Mouse (Mus musculus) heart, postnatal 0 days (tissue): ENCODE data around the gene Cdc26. TPM values are rescaled to one million over a fixed set of nuclear protein-coding genes. Genes with fewer than 3 reads are reported as not detected.

ENCODE experiments used
- ATAC-seq: fragments of 200-750 bp; cut with Nextera tagmentation; 2 replicates; pipeline ENCODE4 v1.8.0; 2017; ENCODE audit warnings: low read depth, moderate number of reproducible peaks, moderate library complexity; ENCODE audit not compliant: insufficient read depth
- DNase-seq: peaks from one replicate; pipeline ENCODE4 v3.0.0-alpha.2; 2016; ENCODE audit warnings: low spot score
- H3K27ac ChIP-seq: fragments of 300-500 bp; sonication (generic); 2 replicates; pipeline ENCODE4 v1.5.1; 2014; ENCODE audit warnings: low read depth, mild to moderate bottlenecking
- H3K27me3 ChIP-seq: fragments of 300-500 bp; sonication (generic); 2 replicates; pipeline ENCODE4 v1.6.1; 2014; ENCODE audit warnings: low read length, mixed read lengths; ENCODE audit not compliant: control insufficient read depth, insufficient read depth
- H3K36me3 ChIP-seq: fragments of 300-500 bp; sonication (generic); replicated peaks from 2 replicates; pipeline ENCODE4 v1.6.1; 2014; ENCODE audit warnings: low read length, mixed read lengths; ENCODE audit not compliant: control insufficient read depth, insufficient read depth
- H3K4me1 ChIP-seq: fragments of 300-500 bp; sonication (generic); 2 replicates; pipeline ENCODE4 v1.6.1; 2014; ENCODE audit warnings: antibody characterized with exemption; ENCODE audit not compliant: control insufficient read depth, insufficient read depth
- H3K4me2 ChIP-seq: fragments of 300-500 bp; sonication (generic); 2 replicates; pipeline ENCODE4 v1.6.1; 2014; ENCODE audit warnings: low read depth, mild to moderate bottlenecking, low read length, moderate library complexity
- H3K4me3 ChIP-seq: fragments of 300-500 bp; sonication (generic); 2 replicates; pipeline ENCODE4 v1.5.1; 2014; ENCODE audit warnings: low read depth, low read length
- H3K9ac ChIP-seq: fragments of 300-500 bp; sonication (generic); replicated peaks from 2 replicates; pipeline ENCODE4 v1.6.1; 2014; ENCODE audit warnings: low read depth, low read length, mixed read lengths
- H3K9me3 ChIP-seq: fragments of 300-500 bp; sonication (generic); replicated peaks from 2 replicates; pipeline ENCODE4 v1.6.1; 2016; ENCODE audit warnings: low read length; ENCODE audit not compliant: control insufficient read depth
- CTCF ChIP-seq: IDR thresholded peaks from 2 replicates; pipeline ENCODE4 v1.5.1; 2016; ENCODE audit warnings: antibody characterized with exemption, control low read depth, low read depth
- EP300 ChIP-seq: IDR thresholded peaks from 2 replicates; pipeline ENCODE4 v1.6.1; 2016; ENCODE audit warnings: antibody characterized with exemption, low read depth
- WGBS: fragments of 180-500 bp; shearing (Covaris S2); extraction: QIAGEN DNeasy Blood & Tissue Kit; methylation state at CpG from one replicate; pipeline ENCODE4 v1.1.7; 2014; 5-methylcytosine and 5-hydroxymethylcytosine counted together
- polyA plus RNA-seq: library from polyadenylated mRNA; unstranded; fragments of >200 nt; fragmentation: Nextera tagmentation; extraction: Ambion mirVana; gene quantifications from 2 replicates; pipeline ENCODE4 v1.2.1, GENCODE M21; 2015
- total RNA-seq: library from RNA; depleted of rRNA; stranded (reverse); fragments of >200 nt; gene quantifications from 2 replicates; pipeline ENCODE4 v1.2.3, GENCODE M21; 2014; ENCODE audit warnings: low replicate concordance; rRNA removed

Gene Cdc26
- total RNA-seq (30.5 and 34.3 TPM in 2 replicates), polyA plus RNA-seq (72.8 and 76.9 TPM in 2 replicates)

- TF ChIP-seq CTCF = no peak
- no peak for TF ChIP-seq EP300
- no peaks in the 10 kb centered on the region for H3K27me3 ChIP-seq
- under 1% methylated on average over 39 of the region's 39 CpGs for WGBS
These were observed at the start of gene Cdc26, which contains the start of gene Prpf4 for GRCm38 (mm10) chr4:62408601-62409282. Gene Cdc26 (minus strand): TSS chr4:62408642. Gene Prpf4 (plus strand): TSS chr4:62408797.

GRCm38 (mm10) chr4:62454995-62455394 lies 46.6 kb upstream of the Cdc26 start:
- H3K27ac ChIP-seq = no peak overlapping the region
- H3K27me3 ChIP-seq = no peaks in the 10 kb centered on the region
- ATAC-seq (no peak), DNase-seq (peak; percentile 23)
- 44% methylated on average over 5 of the region's 5 CpGs for WGBS
- no peak overlapping the region for H3K4me2 ChIP-seq
- H3K9me3 ChIP-seq = no peaks in the 10 kb centered on the region
- no peak overlapping the region for H3K4me3 ChIP-seq
- TF ChIP-seq CTCF (peak; percentile 53), EP300 (no peak)
- no peaks in the 10 kb centered on the region for H3K36me3 ChIP-seq
- H3K4me1 ChIP-seq = no peaks in the 10 kb centered on the region
- no peak overlapping the region for H3K9ac ChIP-seq

More at GRCm38 (mm10) chr4:62408601-62409282, at the start of gene Cdc26, which contains the start of gene Prpf4:
- Histone ChIP-seq H3K9ac (peak within 1 kb of the TSS; percentile 81), H3K9me3 (no peaks in the 10 kb centered on the region), H3K27ac (peak within 1 kb of the TSS; percentile 90), H3K4me2 (peak within 1 kb of the TSS; percentile 72), H3K4me1 (peaks cover 15% of the 10 kb centered on the region), H3K4me3 (peak within 1 kb of the TSS; percentile 64), H3K36me3 (peaks cover 27% of the 10 kb centered on the region)
- DNase-seq (peak; percentile 99), ATAC-seq (peak; percentile 99)

GRCm38 (mm10) chr4:62440986-62441385 lies 32.5 kb upstream of the Cdc26 start:
- Histone ChIP-seq H3K9ac (no peak overlapping the region), H3K9me3 (no peaks in the 10 kb centered on the region), H3K36me3 (no peaks in the 10 kb centered on the region), H3K4me3 (no peak overlapping the region), H3K4me2 (no peak overlapping the region), H3K4me1 (no peaks in the 10 kb centered on the region), H3K27me3 (no peaks in the 10 kb centered on the region), H3K27ac (no peak overlapping the region)
- DNase-seq = no peak
- WGBS = 49% methylated on average over 4 of the region's 4 CpGs
- ATAC-seq = no peak
- TF ChIP-seq EP300 = no peak
- TF ChIP-seq CTCF = no peak

GRCm38 (mm10) chr4:62440544-62440943 lies 32.1 kb upstream of the Cdc26 start:
- H3K4me1 ChIP-seq = no peaks in the 10 kb centered on the region
- H3K27ac ChIP-seq = no peak overlapping the region
- H3K36me3 ChIP-seq = no peaks in the 10 kb centered on the region
- H3K9me3 ChIP-seq = no peaks in the 10 kb centered on the region
- no peak for TF ChIP-seq CTCF
- no peak for TF ChIP-seq EP300
- 73% methylated on average over 4 of the region's 4 CpGs for WGBS
- H3K4me2 ChIP-seq = no peak overlapping the region
- no peak for DNase-seq
- H3K27me3 ChIP-seq = no peaks in the 10 kb centered on the region
- no peak overlapping the region for H3K4me3 ChIP-seq
- no peak overlapping the region for H3K9ac ChIP-seq
- ATAC-seq = no peak

- Histone ChIP-seq H3K27me3 (no peaks in the 10 kb centered on the region), H3K9me3 (no peaks in the 10 kb centered on the region), H3K4me3 (no peak overlapping the region), H3K36me3 (no peaks in the 10 kb centered on the region), H3K4me2 (no peak overlapping the region), H3K9ac (no peak overlapping the region), H3K27ac (no peak overlapping the region), H3K4me1 (no peaks in the 10 kb centered on the region)
- no peak for TF ChIP-seq CTCF
- TF ChIP-seq EP300 = no peak
- whole genome bisulfite sequencing = 57% methylated on average over 4 of the region's 4 CpGs
- DNase-seq (no peak), ATAC-seq (no peak)
These were observed 31.4 kb upstream of the Cdc26 start for GRCm38 (mm10) chr4:62439793-62440192.

- TF ChIP-seq EP300 = no peak
- TF ChIP-seq CTCF = no peak
These were observed 29.4 kb upstream of the Cdc26 start for GRCm38 (mm10) chr4:62437871-62438270.

More at GRCm38 (mm10) chr4:62437871-62438270, 29.4 kb upstream of the Cdc26 start:
- ATAC-seq = no peak
- no peak overlapping the region for H3K9ac ChIP-seq
- H3K4me1 ChIP-seq = no peaks in the 10 kb centered on the region
- no peaks in the 10 kb centered on the region for H3K9me3 ChIP-seq
- no peak for DNase-seq
- 77% methylated on average over 7 of the region's 7 CpGs for WGBS
- H3K36me3 ChIP-seq = no peaks in the 10 kb centered on the region
- no peak overlapping the region for H3K4me2 ChIP-seq
- no peak overlapping the region for H3K4me3 ChIP-seq
- H3K27me3 ChIP-seq = no peaks in the 10 kb centered on the region
- H3K27ac ChIP-seq = no peak overlapping the region
